Mouse (Mus musculus): ENCODE results near the gene Epop. TPM values are rescaled to one million over a fixed set of nuclear protein-coding genes. Genes with fewer than 3 reads are reported as not detected.
"Not testable (repeated sequence)": the region's sequence is repeated elsewhere in the genome, so short reads cannot be mapped to it uniquely, and the experiment has no call there.

The Epop gene
- total RNA-seq, 2 experiments from 2014 or later = 103 to 109 TPM

DNA sequence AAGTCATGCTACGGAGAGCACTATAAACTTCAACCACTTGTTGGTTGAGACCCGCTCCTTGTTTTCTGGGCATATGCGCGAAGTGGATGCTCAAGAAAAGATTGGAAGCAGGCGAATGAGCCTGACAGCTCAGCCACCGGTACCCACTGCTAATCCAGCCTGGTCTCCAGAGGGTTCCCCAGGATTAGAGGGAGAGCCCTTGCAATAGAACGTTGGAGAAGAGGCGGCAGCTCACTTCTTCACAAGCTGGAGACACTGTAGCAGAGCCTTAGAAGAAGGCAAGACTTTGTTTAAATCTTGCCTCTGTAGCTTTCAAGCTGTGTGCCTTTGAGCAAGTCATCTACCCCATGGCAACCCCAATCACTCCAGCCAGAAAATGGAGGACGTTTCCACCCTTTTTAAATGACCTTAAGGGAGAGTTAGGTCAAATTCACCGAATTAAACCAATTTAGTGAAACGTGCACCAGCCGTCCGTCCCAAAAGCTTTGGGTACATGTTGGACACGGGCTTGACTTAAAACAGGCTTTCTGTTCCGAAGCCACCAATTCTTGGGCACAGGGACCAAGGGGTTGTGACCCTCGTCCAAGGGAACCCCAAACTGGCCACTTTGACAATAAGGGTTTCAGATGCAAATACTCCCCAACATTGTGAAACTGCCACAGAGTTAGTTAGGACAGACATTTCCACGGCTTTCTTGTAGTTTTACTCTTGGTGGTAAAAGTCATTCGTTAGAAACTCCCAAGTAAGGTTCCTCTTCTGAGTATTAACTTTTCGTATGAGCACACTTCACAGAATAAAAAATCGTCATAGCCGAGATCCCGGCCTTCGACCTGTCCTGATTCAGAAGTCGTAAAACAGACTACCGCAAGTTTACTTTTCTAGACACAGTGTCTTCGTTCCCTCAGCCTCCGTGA, 31.5 kb upstream of the Epop start:
- no peak for DNase-seq (ENCODE audit: low spot score in 2 of 2)

GRCm38 (mm10) chr11:97659990-97660714, 30.6 kb upstream of the Epop start:
- peak; percentile 70 to 85 for DNase-seq (ENCODE audit: low spot score in 2 of 2)

DNA sequence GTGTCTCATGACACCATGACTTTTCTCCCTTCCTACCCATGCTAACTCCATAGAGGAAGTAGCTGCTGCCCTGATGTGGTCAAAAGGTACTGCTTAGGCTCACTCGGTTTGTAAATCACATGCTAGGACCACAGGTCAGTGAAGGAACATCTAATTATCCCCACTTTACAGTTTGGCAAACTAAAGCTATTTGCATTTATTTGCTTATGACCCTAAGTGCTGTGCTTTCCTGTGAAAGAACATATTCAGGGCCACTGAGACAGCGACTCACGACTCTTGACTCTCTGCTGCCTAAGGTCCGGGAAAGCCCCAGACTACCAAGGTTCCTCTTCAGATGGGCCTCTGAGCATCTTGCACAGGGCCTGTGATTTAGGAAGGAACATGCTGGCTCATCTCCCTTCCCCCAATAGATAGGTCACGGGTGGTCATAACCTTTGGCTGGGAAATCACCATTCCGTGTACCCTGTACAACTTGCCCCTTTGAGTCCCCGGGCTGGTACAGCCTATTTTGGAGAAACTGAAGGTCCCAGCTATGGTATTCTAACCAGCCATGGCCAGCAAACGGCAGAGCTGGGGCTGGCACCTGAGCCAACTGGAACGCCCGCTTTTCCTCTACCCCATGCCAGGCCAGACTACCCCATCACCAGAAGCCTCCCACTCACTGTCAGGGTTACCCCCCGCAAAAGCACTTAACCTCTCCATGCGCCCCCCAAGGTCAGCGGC, 29.9 kb upstream of the Epop start:
- no peak for DNase-seq (ENCODE audit: low spot score in 2 of 2)

DNA sequence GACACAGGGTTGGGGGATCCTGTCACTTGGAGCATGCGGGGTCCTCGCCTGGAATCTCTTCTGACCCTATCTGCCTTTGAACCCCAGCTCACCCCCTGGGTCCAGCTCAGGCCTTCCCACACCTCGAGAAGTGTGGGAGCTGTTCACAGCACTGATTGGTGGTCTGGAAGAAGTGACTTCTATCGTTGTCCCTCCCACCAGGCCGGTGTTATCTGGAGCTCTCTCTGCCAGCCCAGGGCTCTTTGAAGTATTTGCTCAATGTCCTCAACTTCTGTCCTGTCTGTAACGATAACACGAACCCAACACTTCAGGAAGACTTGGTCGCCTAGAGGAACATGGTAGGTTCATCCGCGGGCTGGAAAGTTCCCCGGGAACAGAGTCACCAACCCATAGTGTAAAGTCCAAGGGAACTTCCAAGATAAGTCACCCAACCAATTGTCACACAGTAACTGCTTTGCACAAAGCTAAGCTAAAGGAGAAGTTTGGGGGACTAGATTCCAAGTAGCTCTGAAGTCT, 29.3 kb upstream of the Epop start:
- no peak for DNase-seq (ENCODE audit: low spot score in 2 of 2)

GRCm38 (mm10) chr11:97657967-97658366, 28.5 kb upstream of the Epop start:
- not testable (repeated sequence) for DNase-seq (ENCODE audit: low spot score in 2 of 2)

GRCm38 (mm10) chr11:97657184-97657945, 27.9 kb upstream of the Epop start:
- no peak for DNase-seq (ENCODE audit: low spot score in 2 of 2)

DNA sequence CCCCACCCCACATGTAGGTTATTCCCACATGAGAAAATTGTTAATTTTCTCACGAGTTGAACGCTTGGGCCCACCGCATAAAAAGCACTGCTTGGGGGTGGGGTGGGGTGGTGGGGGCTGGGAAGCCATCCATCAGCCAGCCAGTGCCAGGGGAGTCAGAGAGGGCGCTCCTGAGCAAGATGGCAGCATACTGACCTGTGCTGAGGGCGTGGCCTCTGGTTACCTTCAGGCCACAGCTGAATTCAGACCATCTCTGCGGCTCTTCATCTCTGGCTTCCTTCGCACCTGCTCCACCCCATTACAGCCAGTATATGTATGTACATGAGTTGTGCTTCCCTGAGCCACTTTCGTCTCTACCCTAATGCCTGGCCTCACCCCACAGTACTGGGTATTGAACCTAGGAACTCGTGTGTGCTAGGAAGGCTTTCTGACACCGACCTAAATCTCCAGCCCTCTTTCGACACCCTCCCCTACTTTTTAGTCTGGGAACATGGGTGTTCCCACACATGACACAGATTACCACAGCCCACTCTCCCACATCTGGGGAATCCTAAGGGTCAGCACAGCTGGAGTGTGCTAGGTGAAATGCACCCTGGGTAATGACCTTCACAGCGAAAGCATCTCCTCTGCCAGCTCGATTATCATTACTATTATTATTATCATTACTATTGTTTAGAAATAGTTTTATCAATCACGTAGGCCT, 26.9 kb upstream of the Epop start:
- no peak for DNase-seq (ENCODE audit: low spot score in 2 of 2)

- no peak for DNase-seq (ENCODE audit: low spot score in 2 of 2)
Observed at GRCm38 (mm10) chr11:97654210-97654609, 24.7 kb upstream of the Epop start.

DNA sequence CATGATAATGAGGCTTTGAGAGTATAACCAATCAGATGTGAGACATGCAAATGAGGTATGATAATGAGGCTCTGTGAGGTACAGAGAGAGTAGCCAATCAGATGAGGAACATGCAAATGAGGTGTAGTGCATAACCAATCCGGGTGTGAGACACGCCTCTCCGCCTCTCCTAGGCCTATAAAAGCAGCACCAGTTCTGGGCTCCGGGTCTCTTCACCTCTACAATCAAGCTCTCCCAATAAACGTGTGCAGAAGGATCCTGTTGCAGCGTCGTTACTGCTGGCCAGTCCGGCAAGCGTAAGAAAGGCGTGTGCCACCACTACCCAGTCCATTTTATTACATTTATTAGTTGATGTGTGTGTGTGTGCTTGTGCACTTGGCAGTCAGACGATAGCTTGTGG, 23.9 kb upstream of the Epop start:
- not testable (repeated sequence) for DNase-seq (ENCODE audit: low spot score in 2 of 2)

DNA sequence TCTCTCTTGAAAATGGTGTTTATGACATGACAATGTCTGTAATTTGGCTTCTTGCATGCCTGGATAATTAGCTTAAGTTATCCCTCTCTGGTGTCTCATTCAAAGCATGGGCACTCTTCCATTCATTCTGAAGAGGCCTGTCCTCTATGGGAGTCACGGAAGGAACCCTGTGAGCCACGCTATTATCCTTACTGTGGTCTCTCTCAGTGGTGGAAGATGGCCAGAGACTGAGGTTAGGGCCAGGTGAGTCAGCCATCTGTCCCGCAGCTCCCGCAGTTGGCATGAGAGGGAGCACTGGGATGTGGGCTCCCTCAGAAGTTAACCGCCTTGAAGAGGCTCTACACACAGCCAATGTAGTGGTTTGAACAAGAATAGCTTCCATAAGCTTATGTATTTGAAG, 20.8 kb upstream of the Epop start:
- no peak for DNase-seq (ENCODE audit: low spot score in 2 of 2)

DNA sequence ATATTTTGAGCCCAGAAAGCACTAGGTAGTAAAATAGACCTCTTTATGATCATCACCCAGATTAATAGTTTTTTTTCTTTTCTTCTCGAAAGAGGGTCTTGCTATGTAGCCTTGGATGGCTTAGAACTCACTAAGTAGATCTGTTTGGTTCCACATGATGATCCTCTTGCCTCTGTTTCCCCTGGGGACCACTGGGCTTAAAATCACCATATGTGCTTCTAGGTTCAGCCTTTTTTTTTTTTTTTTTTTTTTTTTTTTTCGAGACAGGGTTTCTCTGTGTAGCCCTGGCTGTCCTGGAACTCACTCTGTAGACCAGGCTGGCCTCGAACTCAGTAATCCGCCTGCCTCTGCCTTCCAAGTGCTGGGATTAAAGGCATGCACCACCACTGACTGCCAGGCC, 19.0 kb upstream of the Epop start:
- not testable (repeated sequence) for DNase-seq (ENCODE audit: low spot score in 2 of 2)

GRCm38 (mm10) chr11:97644834-97645233, 15.3 kb upstream of the Epop start:
- peak; percentile 60 to 70 for DNase-seq (ENCODE audit: low spot score in 2 of 2)

DNA sequence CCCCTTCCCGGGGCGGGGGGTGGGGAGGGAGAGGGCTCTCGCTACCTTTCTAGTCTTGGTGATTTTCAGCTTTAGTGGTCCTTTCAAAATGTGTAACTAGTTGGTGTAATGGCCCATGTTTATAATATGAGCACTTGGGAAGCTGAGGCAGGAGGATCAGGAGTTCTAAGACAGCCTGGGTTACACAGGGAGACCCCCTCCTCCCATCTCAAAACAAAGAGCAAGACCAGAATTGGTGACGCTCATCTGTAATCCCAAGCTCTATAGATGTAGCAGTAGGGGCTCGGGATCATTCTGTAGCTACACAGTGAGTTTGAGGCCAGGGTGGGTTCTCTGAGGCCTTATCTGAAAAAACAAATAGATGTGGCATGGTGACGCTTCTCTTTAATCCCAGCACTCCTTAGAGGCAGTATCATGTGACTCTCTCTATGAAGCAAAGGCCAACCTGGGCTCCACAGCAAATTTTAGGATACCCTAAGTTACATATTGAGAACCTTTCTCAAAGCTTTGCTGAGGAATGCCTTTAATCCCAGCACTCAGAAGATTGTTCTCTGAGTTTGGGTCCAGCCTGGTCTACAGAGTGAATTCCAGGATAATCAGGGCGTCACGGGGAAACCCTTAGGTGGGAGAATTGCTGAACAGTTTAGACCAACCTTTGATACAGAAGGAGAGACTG, 14.0 kb upstream of the Epop start:
- DNase-seq (ENCODE audit: low spot score in 2 of 2) = no peak

DNA sequence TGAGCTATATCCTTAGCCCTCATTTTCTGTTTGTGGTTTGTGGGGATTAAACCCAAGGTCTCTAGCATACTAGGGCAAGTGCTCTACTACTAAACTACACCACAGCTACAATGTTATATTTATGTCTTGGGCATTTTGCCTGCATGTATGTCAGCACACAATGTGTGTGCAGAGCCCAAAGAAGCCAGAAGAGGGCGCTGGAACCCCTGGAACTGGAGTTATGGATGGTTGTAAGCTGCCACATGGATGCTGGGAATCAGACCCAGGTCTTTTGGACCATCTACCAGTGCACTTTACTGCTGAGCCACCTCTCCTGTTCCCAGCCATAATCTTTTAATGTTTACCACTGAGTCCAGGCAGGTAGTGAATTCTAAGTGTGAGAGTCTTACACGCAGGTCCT, 13.2 kb upstream of the Epop start:
- no peak for DNase-seq (ENCODE audit: low spot score in 2 of 2)

DNA sequence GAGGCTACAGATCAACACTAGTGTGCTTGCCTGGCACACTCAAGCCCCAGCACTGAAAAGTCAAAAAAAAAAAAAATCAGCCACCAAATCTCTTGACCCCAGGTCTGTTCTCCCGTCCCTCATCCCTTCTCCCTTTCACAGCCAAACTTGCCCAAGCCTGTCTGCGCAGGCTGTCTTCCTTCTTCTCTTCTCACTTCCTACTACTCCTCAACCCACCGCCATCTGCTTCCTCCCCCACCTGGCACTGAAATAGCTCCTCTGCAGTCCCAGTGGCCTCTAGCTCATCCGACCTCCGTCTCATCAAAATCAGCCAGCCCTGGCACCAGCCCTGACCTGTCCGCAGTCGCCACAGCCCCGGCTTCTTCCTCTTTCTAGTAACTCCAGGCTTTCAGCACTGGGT, 12.2 kb upstream of the Epop start:
- peak; percentile 80 to 88 for DNase-seq (ENCODE audit: low spot score in 2 of 2)

GRCm38 (mm10) chr11:97635468-97636019, 6.0 kb upstream of the Epop start:
- no peak for DNase-seq (ENCODE audit: low spot score in 2 of 2)

DNA sequence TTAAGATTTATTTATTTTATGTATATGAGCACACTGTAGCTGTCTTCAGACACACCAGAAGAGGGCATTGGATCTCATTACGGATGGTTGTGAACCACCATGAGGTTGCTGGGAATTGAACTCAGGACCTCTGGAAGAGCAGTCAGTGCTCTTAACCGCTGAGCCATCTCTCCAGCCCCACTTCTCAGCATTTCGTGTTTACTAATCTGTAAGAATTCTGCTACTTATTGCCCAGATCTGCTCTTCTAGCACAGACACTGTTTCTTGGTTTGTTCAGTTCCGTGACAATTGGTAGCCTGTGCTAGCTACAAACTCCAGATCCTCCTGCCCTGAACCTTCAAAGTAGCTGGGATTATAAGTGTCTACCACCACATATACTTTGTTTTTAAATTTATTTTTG, 2.9 kb upstream of the Epop start:
- not testable (repeated sequence) for DNase-seq (ENCODE audit: low spot score in 2 of 2)

DNA sequence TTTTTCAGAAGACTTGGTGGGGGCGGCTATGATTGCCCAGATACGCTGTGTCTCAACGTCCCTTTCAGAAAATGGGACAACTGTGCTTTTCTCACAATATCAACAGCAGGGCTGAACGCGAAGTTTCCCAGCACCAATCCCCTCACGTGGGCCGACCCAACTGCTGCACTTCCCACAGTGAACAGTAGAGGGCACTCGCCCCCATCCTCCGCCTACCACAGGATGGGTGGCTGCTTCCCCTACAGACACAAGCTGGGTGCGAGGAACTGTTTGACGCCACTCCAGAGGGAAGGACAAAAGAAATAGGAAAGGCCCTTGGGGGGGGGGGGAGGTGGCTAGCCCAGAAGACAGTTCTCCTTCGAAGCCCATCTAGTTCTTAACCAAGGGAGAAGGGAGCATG, 2.4 kb upstream of the Epop start:
- peak; percentile 86 to 90 for DNase-seq (ENCODE audit: low spot score in 2 of 2)

GRCm38 (mm10) chr11:97631500-97631899, 2.0 kb upstream of the Epop start:
- DNase-seq (ENCODE audit: low spot score in 2 of 2) = peak; percentile 37 to 55

Measured in left cerebral cortex, adult 18-20 months (tissue).